Mouse (Mus musculus) heart, embryonic 11.5 days (tissue): Measurements from ENCODE around the gene Atp1a3. TPM values are rescaled to one million over a fixed set of nuclear protein-coding genes. Genes with fewer than 3 reads are reported as not detected.

Experiments
- ATAC-seq: fragments of 200-750 bp; cut with Nextera tagmentation; replicated peaks from 2 replicates; pipeline ENCODE4 v1.8.0; 2017; ENCODE audit warnings: moderate library complexity; ENCODE audit not compliant: insufficient number of reproducible peaks, low FRiP score, low TSS enrichment
- H3K27ac ChIP-seq: fragments of 300-500 bp; sonication (generic); 2 replicates; pipeline ENCODE4 v1.5.1; 2014; ENCODE audit warnings: mild to moderate bottlenecking, low read depth, low read length
- H3K27me3 ChIP-seq: fragments of 300-500 bp; sonication (generic); 2 replicates; pipeline ENCODE4 v1.6.1; 2014; ENCODE audit warnings: mild to moderate bottlenecking, low read length, mixed read lengths; ENCODE audit not compliant: control insufficient read depth, insufficient read depth
- H3K36me3 ChIP-seq: fragments of 300-500 bp; sonication (generic); 2 replicates; pipeline ENCODE4 v1.6.1; 2014; ENCODE audit warnings: mild to moderate bottlenecking, low read length, moderate library complexity, mixed read lengths; ENCODE audit not compliant: control insufficient read depth, insufficient read depth
- H3K4me1 ChIP-seq: fragments of 300-500 bp; sonication (generic); 2 replicates; pipeline ENCODE4 v1.6.1; 2014; ENCODE audit warnings: low read length; ENCODE audit not compliant: control insufficient read depth, insufficient read depth
- H3K4me2 ChIP-seq: fragments of 300-500 bp; sonication (generic); 2 replicates; pipeline ENCODE4 v1.6.1; 2014; ENCODE audit warnings: mild to moderate bottlenecking, moderate library complexity
- H3K4me3 ChIP-seq: fragments of 300-500 bp; sonication (generic); 2 replicates; pipeline ENCODE4 v1.5.1; 2014; ENCODE audit warnings: low read depth, low read length
- H3K9ac ChIP-seq: fragments of 300-500 bp; sonication (generic); 2 replicates; pipeline ENCODE4 v1.6.1; 2014; ENCODE audit warnings: mild to moderate bottlenecking, low read depth, low read length, moderate library complexity
- H3K9me3 ChIP-seq: fragments of 300-500 bp; sonication (generic); replicated peaks from 2 replicates; pipeline ENCODE4 v1.6.1; 2016; ENCODE audit warnings: low read length; ENCODE audit not compliant: control insufficient read depth
- WGBS: fragments of 180-500 bp; shearing (Covaris S2); extraction: QIAGEN DNeasy Blood & Tissue Kit; methylation state at CpG from one replicate; pipeline ENCODE4 v1.1.7; 2014; ENCODE audit not compliant: insufficient replicate concordance; 5-methylcytosine and 5-hydroxymethylcytosine counted together
- polyA plus RNA-seq: library from polyadenylated mRNA; unstranded; fragments of >200 nt; fragmentation: Nextera tagmentation; extraction: Ambion mirVana; gene quantifications from 2 replicates; pipeline ENCODE4 v1.2.1, GENCODE M21; 2014

The Atp1a3 gene
- polyA plus RNA-seq, 1 experiment from 2014 or later = 2.3 TPM

GRCm38 (mm10) chr7:24973902-24974301, 31.9 kb downstream of the Atp1a3 start:
- Histone ChIP-seq H3K4me3 (no peak overlapping the region), H3K36me3 (no peaks in the 10 kb centered on the region), H3K27me3 (no peaks in the 10 kb centered on the region), H3K4me2 (no peak overlapping the region), H3K4me1 (no peaks in the 10 kb centered on the region; the same call in 1 of the 2 replicates), H3K27ac (no peak overlapping the region), H3K9ac (no peak overlapping the region), H3K9me3 (no peaks in the 10 kb centered on the region)
- ATAC-seq = no peak
- 57% methylated on average over 5 of the region's 5 CpGs for WGBS

- Histone ChIP-seq H3K4me3 (no peak overlapping the region), H3K9ac (no peak overlapping the region), H3K27me3 (no peaks in the 10 kb centered on the region), H3K9me3 (no peaks in the 10 kb centered on the region), H3K4me1 (no peaks in the 10 kb centered on the region; the same call in 1 of the 2 replicates), H3K36me3 (no peaks in the 10 kb centered on the region), H3K4me2 (no peak overlapping the region), H3K27ac (no peak overlapping the region)
- 72% methylated on average over 4 of the region's 4 CpGs for WGBS
- ATAC-seq = no peak
Measured at GRCm38 (mm10) chr7:24973208-24973607, 32.5 kb downstream of the Atp1a3 start.

GRCm38 (mm10) chr7:24971972-24972893, 33.5 kb downstream of the Atp1a3 start, which contains the start of gene Rabac1:
Rabac1 (minus strand) TSS chr7:24972754.
- no peaks in the 10 kb centered on the region for H3K9me3 ChIP-seq
- no peaks in the 10 kb centered on the region for H3K36me3 ChIP-seq
- H3K4me2 ChIP-seq = peak within 1 kb of the TSS; percentile 74
- peak within 1 kb of the TSS; percentile 68 for H3K9ac ChIP-seq
- peak within 1 kb of the TSS; percentile 69 for H3K4me3 ChIP-seq
- ATAC-seq = peak; percentile 90
- H3K4me1 ChIP-seq = no peaks in the 10 kb centered on the region; the same call in 1 of the 2 replicates
- WGBS = under 1% methylated on average over 45 of the region's 45 CpGs
- peak within 1 kb of the TSS; percentile 60 for H3K27ac ChIP-seq
- H3K27me3 ChIP-seq = no peaks in the 10 kb centered on the region

- Histone ChIP-seq H3K9me3 (no peaks in the 10 kb centered on the region), H3K36me3 (no peaks in the 10 kb centered on the region), H3K27ac (no peak overlapping the region), H3K4me2 (peak overlapping the region; percentile 74), H3K4me3 (peak overlapping the region; percentile 69), H3K9ac (no peak overlapping the region; the same call in 1 of the 2 replicates), H3K4me1 (no peaks in the 10 kb centered on the region; the same call in 1 of the 2 replicates), H3K27me3 (no peaks in the 10 kb centered on the region)
- 6% methylated on average over 19 of the region's 19 CpGs for WGBS
- no peak for ATAC-seq
Measured at GRCm38 (mm10) chr7:24971261-24971971, 34.3 kb downstream of the Atp1a3 start.

GRCm38 (mm10) chr7:24970341-24970740, 35.4 kb downstream of the Atp1a3 start:
- no peak for ATAC-seq
- 96% methylated on average over 3 of the region's 3 CpGs for WGBS
- Histone ChIP-seq H3K4me2 (no peak overlapping the region), H3K36me3 (no peaks in the 10 kb centered on the region), H3K27ac (no peak overlapping the region), H3K9me3 (no peaks in the 10 kb centered on the region), H3K4me1 (no peaks in the 10 kb centered on the region; the same call in 1 of the 2 replicates), H3K4me3 (no peak overlapping the region), H3K27me3 (no peaks in the 10 kb centered on the region), H3K9ac (no peak overlapping the region)

DNA sequence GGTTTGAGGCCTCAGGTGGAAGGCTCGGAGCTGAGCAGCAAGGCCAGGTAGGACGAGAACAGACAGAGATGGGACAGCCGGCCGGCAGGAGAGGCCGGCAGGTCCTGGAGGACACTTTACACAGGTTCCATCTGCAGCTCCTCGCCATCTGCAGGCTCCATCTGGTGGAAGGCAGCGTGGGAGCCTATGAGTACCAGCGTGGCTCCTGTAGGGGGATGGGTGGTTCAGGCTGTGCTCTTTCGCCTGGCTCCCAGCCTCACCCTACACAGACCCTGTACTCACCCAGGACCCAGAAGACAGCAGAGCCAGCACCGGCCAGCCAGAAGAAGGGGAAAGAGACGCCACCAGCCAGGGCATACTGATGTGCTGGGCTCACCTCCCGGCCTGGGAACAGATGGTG, 36.0 kb downstream of the Atp1a3 start:
- Histone ChIP-seq H3K4me3 (no peak overlapping the region), H3K4me1 (no peaks in the 10 kb centered on the region; the same call in 1 of the 2 replicates), H3K9me3 (no peaks in the 10 kb centered on the region), H3K9ac (no peak overlapping the region), H3K27ac (no peak overlapping the region), H3K36me3 (no peaks in the 10 kb centered on the region), H3K4me2 (no peak overlapping the region), H3K27me3 (no peaks in the 10 kb centered on the region)
- WGBS = 75% methylated on average over 11 of the region's 12 CpGs
- ATAC-seq = no peak

DNA sequence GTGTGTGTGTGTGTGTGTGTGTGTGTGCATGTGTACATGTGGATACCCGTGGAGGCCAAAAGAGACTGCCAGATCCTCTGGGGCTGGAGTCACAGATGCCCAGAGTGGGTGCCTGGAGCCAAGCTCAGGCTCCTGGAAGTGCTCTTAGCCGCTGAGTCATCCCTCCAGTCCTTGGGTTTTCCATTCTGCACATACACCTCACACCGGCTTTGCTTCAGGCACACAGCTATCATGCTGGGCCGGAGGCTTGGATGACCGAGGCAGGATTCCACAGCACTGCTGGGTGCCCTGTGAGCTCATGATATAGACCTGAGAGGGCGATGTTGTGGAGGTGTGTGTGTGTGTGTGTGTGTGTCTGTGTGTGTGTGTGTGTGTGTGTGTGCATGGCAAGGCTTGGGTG, 37.3 kb downstream of the Atp1a3 start:
- no peak overlapping the region for H3K9ac ChIP-seq
- no peaks in the 10 kb centered on the region for H3K27me3 ChIP-seq
- H3K4me2 ChIP-seq = no peak overlapping the region
- 64% methylated on average over 6 of the region's 6 CpGs for WGBS
- no peak overlapping the region for H3K27ac ChIP-seq
- no peak for ATAC-seq
- no peaks in the 10 kb centered on the region for H3K36me3 ChIP-seq
- H3K4me1 ChIP-seq = no peaks in the 10 kb centered on the region; the same call in 1 of the 2 replicates
- no peak overlapping the region for H3K4me3 ChIP-seq
- no peaks in the 10 kb centered on the region for H3K9me3 ChIP-seq

DNA sequence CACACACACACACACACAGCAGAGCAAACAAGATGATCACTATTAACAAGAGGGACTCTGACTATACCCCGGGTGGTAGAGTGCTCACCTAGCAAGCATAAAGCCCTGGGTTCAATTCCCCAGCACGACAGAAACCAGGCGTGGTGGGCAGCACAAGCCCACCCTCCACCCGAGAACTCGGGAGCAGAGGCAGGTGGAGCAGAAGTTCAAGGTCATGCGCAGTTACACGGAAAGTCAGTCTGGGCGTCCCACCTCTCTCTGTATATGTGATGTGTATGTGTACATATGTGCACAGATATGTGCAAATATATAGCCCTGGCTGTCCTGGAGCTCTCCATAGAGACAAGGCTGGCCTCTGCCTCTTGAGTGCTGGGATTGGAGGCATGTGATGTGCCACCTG, 37.8 kb downstream of the Atp1a3 start:
- Histone ChIP-seq H3K4me2 (no peak overlapping the region), H3K4me3 (no peak overlapping the region), H3K9me3 (no peaks in the 10 kb centered on the region), H3K9ac (no peak overlapping the region), H3K27me3 (no peaks in the 10 kb centered on the region), H3K36me3 (no peaks in the 10 kb centered on the region), H3K4me1 (no peaks in the 10 kb centered on the region; the same call in 1 of the 2 replicates), H3K27ac (no peak overlapping the region)
- 82% methylated on average over 8 of the region's 8 CpGs for WGBS
- ATAC-seq = no peak
